Mouse (Mus musculus): ENCODE measurements at regions not wholly inside any gene's neighbourhood (a gene's known extent, or its start where the extent isn't known, plus 50 kb on each side); places are given as distances from the start of the nearest gene placed in this dataset.

DNA sequence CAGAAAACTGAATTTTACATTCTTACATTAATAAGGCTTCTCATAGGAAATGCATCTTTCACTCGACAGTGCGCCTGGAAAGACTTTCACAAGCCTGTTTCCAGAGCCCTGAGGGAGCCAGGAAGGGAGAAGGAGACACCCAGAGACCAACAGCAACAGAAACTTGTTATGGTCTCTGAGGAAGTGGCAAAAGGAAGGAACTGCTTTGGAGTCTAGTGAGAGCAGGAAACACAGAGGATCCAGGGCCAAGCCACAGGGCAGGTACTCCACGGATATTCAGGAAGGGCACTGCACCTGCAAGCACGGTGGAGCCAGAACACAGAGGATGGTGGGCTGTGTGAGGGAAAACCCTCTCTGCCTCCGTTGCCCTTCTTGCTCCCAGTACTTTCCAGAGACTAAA lies 554.8 kb downstream of the Ptprc start:
- no peak overlapping the region for H3K9ac ChIP-seq (replicated peaks)
- no peaks in the 10 kb centered on the region for H3K4me1 ChIP-seq (ENCODE audit: insufficient read depth)
- DNase-seq: no peak
- ATAC-seq: no peak
- TF ChIP-seq CTCF (IDR thresholded peaks at IDR 0.05; ENCODE audit: low read depth) (no peak), EP300 (IDR thresholded peaks at IDR 0.05; ENCODE audit: low read depth) (no peak)
- H3K27ac ChIP-seq (ENCODE audit: low read depth): no peak overlapping the region
- no peaks in the 10 kb centered on the region for H3K27me3 ChIP-seq (ENCODE audit: insufficient read depth, low read length)
- H3K9me3 ChIP-seq (ENCODE audit: low read length): no peaks in the 10 kb centered on the region
- 33% methylated on average over 5 of the region's 5 CpGs for WGBS (ENCODE audit: insufficient replicate concordance)
- H3K36me3 ChIP-seq (replicated peaks; ENCODE audit: insufficient read depth, low read length): no peaks in the 10 kb centered on the region
- no peak overlapping the region for H3K4me2 ChIP-seq (ENCODE audit: low read depth, low read length)
- no peak overlapping the region for H3K4me3 ChIP-seq (ENCODE audit: low read depth, low read length)

DNA sequence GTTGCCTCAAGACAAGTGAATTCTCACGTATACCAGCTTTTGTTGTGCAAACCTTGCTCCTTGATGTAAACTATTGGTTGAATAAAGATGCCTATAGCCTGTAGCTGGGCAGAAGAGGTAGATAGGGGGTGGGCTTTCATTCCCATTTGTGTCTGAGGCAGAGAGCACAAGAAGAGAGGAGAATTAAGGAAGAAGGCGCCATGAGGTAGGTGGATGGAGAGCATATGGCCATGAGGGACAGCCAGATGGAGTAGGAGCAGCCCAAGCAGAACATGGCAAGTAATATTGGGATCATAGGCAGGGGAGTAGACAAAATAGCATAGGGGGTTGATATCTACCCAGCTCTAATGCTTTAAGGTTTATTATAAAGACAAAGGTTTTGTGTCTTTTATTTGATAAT lies 557.3 kb downstream of the Ptprc start:
- Histone ChIP-seq H3K4me3 (ENCODE audit: low read depth, low read length) (no peak overlapping the region), H3K27me3 (ENCODE audit: insufficient read depth, low read length) (no peaks in the 10 kb centered on the region), H3K4me2 (ENCODE audit: low read depth, low read length) (no peak overlapping the region), H3K9ac (replicated peaks) (no peak overlapping the region), H3K4me1 (ENCODE audit: insufficient read depth) (no peaks in the 10 kb centered on the region), H3K9me3 (ENCODE audit: low read length) (no peaks in the 10 kb centered on the region), H3K27ac (ENCODE audit: low read depth) (no peak overlapping the region), H3K36me3 (replicated peaks; ENCODE audit: insufficient read depth, low read length) (no peaks in the 10 kb centered on the region)
- 83% methylated on average over 2 of the region's 2 CpGs for WGBS (ENCODE audit: insufficient replicate concordance)
- TF ChIP-seq EP300 (IDR thresholded peaks at IDR 0.05; ENCODE audit: low read depth) (no peak), CTCF (IDR thresholded peaks at IDR 0.05; ENCODE audit: low read depth) (no peak)
- DNase-seq (no peak), ATAC-seq (no peak)

DNA sequence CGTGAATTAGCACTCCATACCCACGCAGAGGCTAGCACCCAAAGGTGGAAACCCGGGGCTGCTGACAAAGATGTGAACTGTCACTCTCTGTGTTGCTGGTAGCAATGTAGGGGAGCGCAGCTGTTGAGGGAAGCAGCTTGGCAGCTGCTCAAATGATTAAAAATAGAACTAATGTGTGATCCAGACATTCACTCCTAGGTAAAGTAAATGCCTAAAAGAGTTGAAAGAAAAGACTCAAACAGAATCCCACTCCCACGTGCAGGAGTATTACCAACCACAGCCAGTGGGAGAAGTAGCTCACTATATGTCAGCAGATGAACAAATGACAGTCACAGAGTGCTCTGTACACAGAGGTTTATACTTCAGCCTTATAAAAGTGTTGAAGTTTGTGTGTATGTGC lies 558.0 kb downstream of the Ptprc start:
- no peak overlapping the region for H3K4me2 ChIP-seq (ENCODE audit: low read depth, low read length)
- no peak for DNase-seq
- H3K9ac ChIP-seq (replicated peaks): no peak overlapping the region
- ATAC-seq: no peak
- TF ChIP-seq EP300 (IDR thresholded peaks at IDR 0.05; ENCODE audit: low read depth) (no peak), CTCF (IDR thresholded peaks at IDR 0.05; ENCODE audit: low read depth) (no peak)
- WGBS (ENCODE audit: insufficient replicate concordance): 54% methylated on average over 5 of the region's 5 CpGs
- H3K4me1 ChIP-seq (ENCODE audit: insufficient read depth): no peaks in the 10 kb centered on the region
- no peaks in the 10 kb centered on the region for H3K9me3 ChIP-seq (ENCODE audit: low read length)
- H3K36me3 ChIP-seq (replicated peaks; ENCODE audit: insufficient read depth, low read length): no peaks in the 10 kb centered on the region
- H3K27ac ChIP-seq (ENCODE audit: low read depth): no peak overlapping the region
- no peak overlapping the region for H3K4me3 ChIP-seq (ENCODE audit: low read depth, low read length)
- H3K27me3 ChIP-seq (ENCODE audit: insufficient read depth, low read length): no peaks in the 10 kb centered on the region

DNA sequence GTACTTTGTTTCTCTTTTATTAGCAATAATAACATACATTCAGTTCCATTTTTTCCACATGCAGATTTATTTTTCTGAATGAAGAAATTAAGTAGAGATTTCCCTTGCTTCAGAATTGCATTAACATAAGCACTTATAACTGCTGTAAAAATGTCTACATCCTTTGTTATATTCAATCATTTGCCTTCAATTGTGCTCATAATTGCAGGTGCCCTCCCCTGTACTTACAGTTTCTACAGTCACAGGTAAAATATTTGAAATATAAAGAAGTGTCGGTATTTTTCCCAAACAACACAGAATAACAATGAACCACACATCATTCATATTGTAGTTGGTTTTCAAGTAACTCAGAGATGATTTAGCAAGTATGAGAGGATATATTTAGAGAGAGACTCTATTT lies 568.8 kb downstream of the Ptprc start:
- H3K27me3 ChIP-seq (ENCODE audit: insufficient read depth, low read length): no peaks in the 10 kb centered on the region
- TF ChIP-seq CTCF (IDR thresholded peaks at IDR 0.05; ENCODE audit: low read depth) (no peak), EP300 (IDR thresholded peaks at IDR 0.05; ENCODE audit: low read depth) (no peak)
- H3K9me3 ChIP-seq (ENCODE audit: low read length): no peaks in the 10 kb centered on the region
- H3K4me3 ChIP-seq (ENCODE audit: low read depth, low read length): no peak overlapping the region
- H3K4me1 ChIP-seq (ENCODE audit: insufficient read depth): no peaks in the 10 kb centered on the region
- DNase-seq (no peak), ATAC-seq (no peak)
- H3K9ac ChIP-seq (replicated peaks): no peak overlapping the region
- H3K36me3 ChIP-seq (replicated peaks; ENCODE audit: insufficient read depth, low read length): no peaks in the 10 kb centered on the region
- WGBS (ENCODE audit: insufficient replicate concordance): 74% methylated on average over 1 of the region's 1 CpGs
- no peak overlapping the region for H3K4me2 ChIP-seq (ENCODE audit: low read depth, low read length)
- H3K27ac ChIP-seq (ENCODE audit: low read depth): no peak overlapping the region

DNA sequence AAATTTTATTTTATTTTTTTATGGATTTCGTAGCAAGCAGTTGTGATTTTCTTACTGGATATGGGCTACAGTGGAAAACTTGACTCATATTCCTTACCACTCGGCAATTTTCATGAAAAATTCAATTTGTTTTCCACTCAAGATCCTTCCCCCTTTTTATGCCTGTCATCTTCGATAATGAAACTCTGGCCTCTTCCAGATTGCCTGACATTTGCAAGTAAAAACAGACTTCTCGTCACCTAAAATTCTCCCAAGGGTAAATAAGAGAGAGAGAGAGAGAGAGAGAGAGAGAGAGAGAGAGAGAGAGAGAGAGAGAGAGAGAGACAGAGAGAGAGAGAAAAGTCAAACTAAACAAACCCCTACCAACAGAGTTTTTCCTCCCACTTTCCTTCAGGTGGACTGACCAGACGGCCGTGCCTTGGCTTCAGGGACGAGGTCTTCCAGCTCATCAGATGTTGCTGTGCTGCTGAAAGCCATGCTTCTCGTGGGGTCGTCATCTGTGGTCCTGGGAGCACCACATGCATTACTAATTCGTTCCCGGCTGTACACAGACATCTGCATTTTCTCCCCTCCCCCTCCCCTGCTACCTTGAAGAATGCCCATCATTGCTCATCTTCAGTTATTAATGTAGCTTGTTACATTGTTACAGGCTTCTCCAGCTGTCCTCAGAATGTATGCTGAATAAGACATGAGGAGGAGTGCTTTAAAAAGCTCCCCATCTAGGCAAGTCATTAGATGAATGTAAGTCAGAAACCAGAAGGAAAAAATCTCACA lies 569.4 kb downstream of the Ptprc start:
- Histone ChIP-seq H3K9me3 (ENCODE audit: low read length) (no peaks in the 10 kb centered on the region), H3K27ac (ENCODE audit: low read depth) (no peak overlapping the region), H3K36me3 (replicated peaks; ENCODE audit: insufficient read depth, low read length) (no peaks in the 10 kb centered on the region), H3K4me3 (ENCODE audit: low read depth, low read length) (no peak overlapping the region), H3K9ac (replicated peaks) (no peak overlapping the region), H3K27me3 (ENCODE audit: insufficient read depth, low read length) (no peaks in the 10 kb centered on the region), H3K4me2 (ENCODE audit: low read depth, low read length) (no peak overlapping the region), H3K4me1 (ENCODE audit: insufficient read depth) (no peaks in the 10 kb centered on the region)
- 62% methylated on average over 11 of the region's 11 CpGs for WGBS (ENCODE audit: insufficient replicate concordance)
- TF ChIP-seq EP300 (IDR thresholded peaks at IDR 0.05; ENCODE audit: low read depth) (no peak), CTCF (IDR thresholded peaks at IDR 0.05; ENCODE audit: low read depth) (no peak)
- DNase-seq: no peak
- no peak for ATAC-seq

DNA sequence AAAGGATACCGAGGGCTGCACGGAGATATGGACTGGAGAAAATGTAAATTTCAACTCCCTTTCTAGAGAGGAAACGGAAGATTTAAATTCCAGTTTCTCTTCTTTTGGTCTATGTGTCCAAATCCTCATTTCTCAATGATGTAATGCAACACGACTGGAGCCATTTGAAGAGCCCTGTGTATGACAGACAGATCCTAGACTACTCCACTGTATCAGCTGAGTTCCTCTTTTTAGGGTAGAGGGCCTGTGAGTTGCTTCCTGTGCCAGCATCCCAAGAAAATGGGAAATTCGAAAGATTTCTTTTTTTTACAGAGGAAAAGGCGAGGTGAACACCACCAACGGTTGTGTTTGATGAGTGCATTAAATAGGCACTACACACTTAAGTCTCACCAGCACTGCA lies 581.8 kb downstream of the Ptprc start:
- Histone ChIP-seq H3K4me3 (ENCODE audit: low read depth, low read length) (no peak overlapping the region), H3K4me1 (ENCODE audit: insufficient read depth) (no peaks in the 10 kb centered on the region), H3K36me3 (replicated peaks; ENCODE audit: insufficient read depth, low read length) (no peaks in the 10 kb centered on the region), H3K27ac (ENCODE audit: low read depth) (no peak overlapping the region), H3K27me3 (ENCODE audit: insufficient read depth, low read length) (no peaks in the 10 kb centered on the region), H3K4me2 (ENCODE audit: low read depth, low read length) (no peak overlapping the region), H3K9ac (replicated peaks) (no peak overlapping the region), H3K9me3 (ENCODE audit: low read length) (no peaks in the 10 kb centered on the region)
- WGBS (ENCODE audit: insufficient replicate concordance): 53% methylated on average over 7 of the region's 7 CpGs
- DNase-seq (no peak), ATAC-seq (no peak)
- TF ChIP-seq CTCF (IDR thresholded peaks at IDR 0.05; ENCODE audit: low read depth) (no peak), EP300 (IDR thresholded peaks at IDR 0.05; ENCODE audit: low read depth) (no peak)
